Mouse (Mus musculus) T-helper 2 cell (primary cell): ENCODE results near the gene Gm20532.

Experiments
- in situ Hi-C: fragments of 300-600 bp; cut with MboI, MseI; formaldehyde crosslinking; loops from one replicate; pipeline ENCODE4 v1.15.1; 2025; ENCODE audit warnings: high pct_unique_total_duplicates

Gm20532 gene

DNA sequence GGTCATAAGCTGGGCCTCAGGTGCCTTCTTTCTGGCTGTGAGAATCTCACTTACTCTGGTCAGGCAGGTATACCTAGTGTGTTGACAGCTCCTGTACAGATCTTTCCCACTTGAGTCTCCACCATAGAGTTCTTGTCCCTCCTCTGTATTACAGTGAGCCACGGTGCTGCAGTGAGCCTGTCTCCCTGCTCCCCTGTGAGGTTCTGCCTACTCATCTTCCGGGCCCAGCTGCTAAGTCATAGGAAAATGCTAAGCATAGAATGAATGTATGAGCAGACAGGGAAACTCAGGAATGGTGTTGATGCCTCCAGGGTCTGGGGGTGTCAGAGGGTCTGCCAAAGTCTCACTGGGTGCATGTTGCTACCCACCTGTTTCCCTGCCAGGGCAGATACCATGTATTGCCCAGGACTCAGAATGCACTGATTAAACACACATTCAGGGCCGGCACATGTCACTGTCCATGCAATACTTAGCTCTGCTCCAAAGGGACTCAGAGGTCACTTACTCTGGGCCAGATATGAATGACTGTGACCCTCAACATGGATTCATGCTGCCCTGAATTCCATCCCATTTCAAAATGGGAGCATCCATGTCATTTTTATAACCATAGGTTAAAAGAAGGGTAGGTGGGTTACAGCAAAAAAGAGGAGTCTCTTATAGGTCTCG, 29.2 kb downstream of the Gm20532 start:
- in situ Hi-C loops, result no loop called here

DNA sequence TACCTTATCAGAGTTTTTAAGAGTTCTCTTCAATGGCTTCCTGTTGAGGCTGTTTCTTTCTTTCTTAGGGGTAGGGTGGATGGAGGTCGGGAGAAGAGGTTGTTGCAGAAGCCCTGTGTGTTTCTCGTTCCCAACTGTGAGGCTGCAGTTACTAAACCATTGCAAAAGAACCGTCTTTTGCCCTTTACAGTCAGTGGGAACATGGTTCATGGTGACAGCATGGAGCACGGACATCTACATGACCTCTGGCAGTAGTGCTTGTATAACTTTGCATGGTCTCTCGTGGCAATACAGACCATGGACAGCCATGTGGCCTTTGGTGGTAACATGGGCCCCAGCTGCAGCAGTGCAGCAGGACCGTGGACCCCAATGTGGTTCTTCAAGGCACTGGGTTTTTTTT, 30.9 kb downstream of the Gm20532 start:
- in situ Hi-C loops, result no loop called here

DNA sequence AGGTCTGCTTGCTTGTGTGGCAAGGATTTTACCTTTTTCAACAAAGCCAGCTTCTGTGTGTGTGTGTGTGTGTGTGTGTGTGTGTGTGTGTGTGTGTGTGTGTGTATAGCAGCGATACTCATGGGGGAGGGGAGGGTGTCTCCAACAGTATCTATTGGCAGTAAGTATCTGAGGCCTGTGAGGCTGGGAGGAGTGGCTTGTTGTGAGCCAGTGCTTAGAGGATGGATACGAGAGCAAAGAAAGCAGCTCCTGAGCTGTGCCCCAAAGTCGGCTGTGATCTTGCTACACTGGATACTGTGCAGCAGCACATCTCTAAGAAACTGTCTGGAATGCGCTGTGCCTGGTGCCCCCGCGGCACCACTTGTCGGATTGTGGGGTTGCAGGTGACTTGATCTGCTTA, 31.5 kb downstream of the Gm20532 start:
- in situ Hi-C loops, result no loop called here

DNA sequence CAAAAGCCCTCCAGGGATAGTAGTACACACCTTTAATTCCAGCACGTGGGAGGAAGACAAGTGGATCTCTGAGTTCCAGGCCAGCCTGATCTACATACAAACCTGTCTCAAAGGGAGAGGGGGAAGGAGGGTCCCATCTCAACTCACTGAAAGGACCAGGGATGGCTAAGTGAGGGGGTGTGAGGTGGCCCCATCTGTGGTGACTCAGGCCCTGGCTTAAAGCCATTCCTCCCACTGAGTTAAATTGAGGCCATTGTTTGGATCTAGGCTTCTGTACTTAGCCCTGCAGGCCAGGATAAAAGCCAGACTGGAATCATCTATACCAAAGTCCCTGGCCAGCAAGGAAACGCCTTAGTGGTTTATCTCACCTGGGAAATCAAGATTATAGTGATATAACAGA, 34.8 kb downstream of the Gm20532 start:
- in situ Hi-C loops, result no loop called here

DNA sequence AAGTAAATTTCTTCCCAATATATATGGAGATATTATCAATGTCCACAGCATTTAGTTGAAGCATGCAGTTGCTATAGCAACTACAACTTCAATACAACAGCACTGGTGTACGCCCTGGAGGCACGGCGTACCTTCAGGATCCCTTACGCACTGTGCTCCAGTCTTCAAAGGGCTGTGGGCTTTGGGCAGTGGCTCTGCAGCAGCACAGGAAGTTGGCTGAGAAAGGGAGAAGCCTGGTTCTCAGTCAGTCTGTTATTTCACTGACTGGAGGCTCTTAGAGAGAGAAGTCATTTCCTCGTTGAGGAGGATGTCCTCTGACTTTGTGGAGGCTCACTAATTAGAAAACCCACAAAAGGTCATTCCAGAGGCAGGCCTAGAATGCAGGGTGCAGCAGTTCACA, 36.5 kb downstream of the Gm20532 start:
- in situ Hi-C loops, result no loop called here

DNA sequence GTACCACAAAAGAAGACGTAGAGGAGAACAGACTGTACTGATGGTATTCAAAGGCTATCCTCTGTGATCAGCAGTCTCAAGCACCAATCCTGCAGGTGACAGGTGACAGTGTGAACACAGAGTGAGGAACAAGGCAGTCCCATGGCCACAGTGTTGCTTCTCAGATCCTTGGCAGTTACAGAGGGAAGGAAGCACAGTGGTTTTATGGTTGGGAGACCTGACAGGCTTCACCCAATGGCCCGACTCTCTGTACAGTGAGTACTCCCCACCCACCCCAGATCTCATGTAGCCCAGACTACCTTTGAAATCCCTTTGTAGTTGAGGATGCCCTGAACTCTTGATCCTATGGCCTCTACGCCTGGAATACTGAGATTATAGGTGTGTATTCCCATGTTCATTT, 39.0 kb downstream of the Gm20532 start:
- in situ Hi-C loops, result no loop called here

DNA sequence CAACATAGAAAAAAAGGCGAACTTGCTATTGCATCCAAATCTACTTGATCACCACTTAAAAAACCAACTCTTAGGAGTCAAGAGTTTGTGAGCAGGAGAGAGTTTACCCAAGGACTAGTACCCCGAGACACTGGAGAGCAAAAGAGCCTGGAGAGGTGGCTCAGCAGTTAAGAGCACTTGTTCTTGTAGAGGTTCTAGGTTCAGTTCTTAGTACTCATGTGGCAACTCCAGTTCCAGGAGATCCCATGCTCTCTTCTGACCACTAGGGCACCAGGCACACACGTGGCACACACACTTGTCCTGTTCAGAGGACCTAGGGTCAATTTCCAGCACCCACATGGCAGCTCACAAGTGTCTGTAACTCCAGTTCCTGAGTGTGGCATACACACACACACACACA, 39.6 kb downstream of the Gm20532 start:
- in situ Hi-C loops, result no loop called here

DNA sequence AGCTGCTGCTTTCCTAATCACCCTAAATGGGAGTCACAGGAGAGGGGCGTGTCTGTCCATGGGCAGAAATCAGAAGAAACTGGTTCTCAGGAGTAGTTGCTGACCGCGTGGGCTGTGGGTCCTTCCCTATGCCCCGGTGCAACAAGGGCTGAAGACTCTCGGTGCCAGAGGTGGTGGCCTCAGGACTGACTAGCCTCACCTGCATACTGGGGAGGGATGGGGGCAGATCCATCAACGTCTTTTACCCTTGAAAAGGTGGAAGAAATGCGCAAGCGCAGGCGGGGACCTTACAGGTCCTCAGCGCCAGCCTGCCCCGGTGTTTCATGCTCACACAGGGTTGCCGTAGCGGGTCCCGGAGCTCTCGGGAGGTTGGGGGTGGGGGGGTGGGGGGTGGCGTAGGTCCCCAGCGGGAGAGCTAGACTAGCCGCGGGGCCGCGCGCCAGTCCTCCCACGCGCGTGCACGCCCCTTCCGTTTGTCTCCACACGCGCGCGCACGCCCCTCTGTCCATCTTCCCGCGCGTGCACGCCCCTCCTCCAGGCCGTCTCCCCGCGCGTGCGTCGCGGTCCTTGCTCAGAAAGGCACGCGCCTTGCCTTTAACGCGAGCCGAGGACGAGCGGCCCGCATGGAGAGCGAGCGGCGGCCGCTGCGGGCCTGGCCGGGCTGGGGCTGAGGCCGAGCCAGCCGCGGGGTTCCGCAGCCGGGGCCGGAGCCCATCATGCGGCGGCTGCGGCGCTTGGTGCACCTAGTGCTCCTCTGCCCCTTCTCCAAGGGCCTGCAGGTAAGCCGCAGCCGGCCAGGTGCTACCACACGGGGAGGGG, 41.7 kb downstream of the Gm20532 start, which contains the start of gene Fam69b:
TSS of gene Fam69b (plus strand) at position 537 of the 819 bp plus-strand sequence.
- in situ Hi-C loops, result no loop called here

DNA sequence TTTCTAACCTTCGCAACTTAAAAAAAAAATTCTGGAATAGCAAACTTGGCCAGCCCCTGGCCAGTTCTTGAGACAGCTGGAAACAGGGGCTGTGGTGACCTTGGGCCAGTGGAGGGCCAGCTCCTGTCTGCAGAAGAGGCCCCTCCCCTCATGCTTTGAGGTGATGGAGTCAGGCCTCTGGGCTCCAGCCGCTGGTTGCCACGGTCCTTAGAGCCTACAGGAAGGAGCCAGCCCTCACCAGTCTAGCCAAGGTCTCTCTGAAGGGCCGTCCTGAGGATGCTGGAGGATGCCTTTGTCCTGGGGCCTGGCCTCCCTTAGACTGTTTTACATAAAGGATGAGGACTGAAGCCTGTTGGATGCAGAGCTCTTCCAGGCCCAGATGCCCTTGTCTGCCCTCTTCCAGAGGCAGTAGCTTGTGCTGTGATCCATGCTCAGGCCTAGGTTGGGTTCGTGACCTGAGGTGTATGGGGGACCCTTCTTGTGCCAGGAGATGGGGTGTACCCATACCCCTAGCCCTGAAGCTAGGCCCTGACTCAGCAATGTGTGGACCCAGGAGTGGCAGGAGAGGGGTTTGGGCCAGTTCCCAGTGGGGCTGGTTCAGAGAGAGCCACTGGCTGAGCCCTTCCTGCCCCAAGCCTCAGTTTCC, 42.5 kb downstream of the Gm20532 start:
- in situ Hi-C loops, result no loop called here

DNA sequence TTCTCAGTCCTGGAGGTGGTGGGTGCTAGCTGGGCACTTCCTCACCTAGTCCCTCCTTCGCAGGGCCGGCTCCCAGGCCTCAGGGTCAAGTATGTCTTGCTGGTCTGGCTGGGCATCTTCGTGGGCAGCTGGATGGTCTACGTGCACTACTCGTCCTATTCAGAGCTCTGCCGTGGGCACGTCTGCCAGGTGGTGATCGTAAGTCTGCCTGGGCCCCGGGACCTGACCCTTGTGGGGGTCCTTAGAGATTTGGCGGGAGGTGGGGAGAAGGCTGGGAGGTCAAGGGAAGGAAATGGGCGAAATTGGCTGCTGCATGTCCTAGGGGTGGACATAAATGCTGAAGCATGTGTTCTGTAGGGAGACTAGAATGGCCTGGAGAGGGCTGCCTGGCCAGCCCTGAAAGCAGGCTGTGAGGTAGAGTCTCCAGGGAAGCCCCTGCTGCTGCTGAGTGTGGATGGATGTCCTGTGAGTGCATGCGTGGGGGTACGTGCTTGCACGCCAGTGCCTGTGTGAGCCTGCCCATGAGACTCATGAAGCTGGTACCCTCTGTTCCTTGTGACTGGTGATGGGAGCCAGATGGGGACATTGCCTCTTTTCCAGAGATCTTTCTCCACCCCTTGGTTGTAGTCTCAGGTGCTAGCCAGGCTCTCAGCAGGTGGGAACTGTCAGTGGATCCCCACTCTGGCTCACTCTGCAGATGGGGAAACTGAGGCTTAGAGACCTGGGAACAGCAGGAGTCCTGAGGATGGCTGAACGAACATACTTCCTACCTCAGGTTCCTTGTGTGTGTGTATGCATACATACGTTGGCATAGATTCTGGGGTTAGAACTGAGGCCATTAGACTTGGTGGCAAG, 46.3 kb downstream of the Gm20532 start:
- in situ Hi-C loops, result no loop called here

DNA sequence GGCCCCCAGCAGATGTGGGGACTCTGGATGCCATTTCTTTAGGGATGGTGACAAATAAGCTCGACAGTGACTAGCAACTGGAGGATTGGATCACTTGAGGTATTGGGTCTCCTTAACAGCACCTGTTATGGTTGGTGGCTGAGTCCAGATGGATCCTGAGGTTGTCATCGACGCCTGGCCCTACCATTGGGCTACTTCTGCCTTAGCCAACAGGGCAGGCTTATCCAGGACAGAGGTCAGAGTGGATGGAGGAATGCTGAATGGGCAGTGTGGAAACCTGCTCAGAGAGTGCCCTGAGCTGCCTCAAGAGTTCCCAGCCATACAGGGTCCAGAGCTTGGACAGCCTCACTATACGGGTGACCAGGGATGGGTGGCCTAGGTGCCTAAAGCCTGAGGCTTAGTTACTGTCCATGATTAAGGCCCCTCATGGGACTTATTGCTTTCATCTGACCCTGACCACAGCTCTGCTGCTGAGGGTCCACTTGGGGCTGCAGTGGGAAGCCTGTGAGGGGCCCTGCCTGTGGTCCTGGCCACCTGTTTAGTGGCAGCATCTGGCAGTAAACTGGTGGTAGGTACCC, 47.6 kb downstream of the Gm20532 start:
- in situ Hi-C loops, result no loop called here

DNA sequence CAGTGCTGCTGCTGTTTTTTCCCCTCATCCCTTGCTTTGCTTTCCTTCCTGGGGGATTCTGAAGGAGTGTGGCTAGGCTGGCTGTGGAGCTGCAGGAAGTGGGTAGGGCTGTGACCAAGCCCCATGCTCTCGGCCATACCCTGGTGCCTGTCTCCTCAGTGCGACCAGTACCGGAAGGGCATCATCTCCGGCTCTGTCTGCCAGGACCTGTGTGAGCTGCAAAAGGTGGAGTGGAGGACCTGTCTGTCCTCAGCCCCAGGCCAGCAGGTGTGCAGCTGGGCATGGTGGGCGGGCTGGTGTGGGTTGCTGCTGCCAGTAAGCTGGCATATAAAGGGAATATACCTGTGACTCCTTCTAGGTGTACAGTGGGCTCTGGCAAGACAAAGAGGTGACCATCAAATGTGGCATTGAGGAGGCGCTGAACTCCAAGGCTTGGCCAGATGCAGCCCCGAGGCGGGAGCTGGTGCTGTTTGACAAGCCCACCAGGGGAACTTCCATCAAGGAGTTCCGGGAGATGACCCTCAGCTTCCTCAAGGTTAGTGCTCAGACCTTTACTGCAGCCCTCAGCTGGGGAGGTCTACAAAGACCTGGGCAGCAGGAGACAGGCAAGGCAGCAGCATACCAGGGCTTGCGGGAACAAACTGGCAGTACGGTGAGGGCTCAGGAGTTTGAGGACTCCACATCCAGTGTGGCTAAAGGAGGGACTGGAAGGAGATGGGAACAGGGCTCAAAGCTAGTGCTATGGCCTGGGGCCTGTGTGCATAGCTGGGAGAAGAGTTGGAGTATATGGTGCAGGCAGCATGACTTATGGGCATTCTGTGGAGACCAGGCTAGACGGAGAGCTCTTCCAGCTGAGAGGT, 48.4 kb downstream of the Gm20532 start:
- in situ Hi-C loops, result no loop called here

DNA sequence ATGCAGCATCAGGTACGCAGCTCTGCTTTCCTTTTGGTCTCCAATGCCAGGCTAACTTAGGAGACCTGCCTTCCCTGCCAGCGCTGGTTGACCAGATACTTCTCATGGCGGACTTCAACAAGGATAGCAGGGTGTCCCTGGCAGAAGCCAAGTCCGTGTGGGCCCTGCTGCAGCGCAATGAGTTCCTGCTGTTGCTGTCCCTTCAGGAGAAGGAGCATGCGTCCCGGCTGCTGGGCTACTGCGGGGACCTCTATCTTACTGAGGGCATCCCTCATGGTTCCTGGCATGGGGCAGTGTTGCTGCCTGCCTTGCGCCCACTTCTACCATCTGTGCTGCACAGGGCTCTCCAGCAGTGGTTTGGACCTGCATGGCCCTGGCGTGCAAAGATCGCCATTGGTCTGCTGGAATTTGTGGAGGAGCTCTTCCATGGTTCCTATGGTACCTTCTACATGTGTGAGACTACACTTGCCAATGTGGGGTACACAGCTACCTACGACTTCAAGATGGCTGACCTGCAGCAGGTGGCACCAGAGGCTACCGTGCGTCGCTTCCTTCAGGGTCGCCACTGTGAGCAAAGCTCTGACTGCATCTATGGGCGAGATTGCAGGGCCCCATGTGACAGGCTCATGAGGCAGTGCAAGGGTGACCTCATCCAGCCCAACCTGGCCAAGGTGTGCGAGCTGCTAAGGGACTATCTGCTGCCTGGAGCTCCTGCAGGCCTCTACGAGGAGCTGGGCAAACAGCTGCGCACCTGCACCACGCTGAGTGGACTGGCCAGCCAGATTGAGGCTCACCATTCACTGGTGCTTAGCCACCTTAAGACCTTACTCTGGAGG, 49.3 kb downstream of the Gm20532 start:
- in situ Hi-C loops, result no loop called here

DNA sequence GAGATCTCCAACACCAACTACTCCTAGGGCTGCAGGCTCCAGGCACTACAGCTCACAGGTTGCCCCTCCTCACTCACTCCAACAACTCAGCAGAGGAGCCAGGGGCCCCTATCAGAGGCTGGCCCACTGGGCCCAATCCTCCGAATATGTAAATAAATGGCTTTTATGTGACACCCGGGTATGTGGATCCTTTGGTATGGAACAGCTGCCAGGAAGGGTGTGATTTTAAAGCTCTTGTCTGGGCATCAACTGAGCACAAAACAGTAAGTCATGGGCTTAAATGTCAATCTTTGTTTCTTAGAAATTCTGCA, 49.8 kb downstream of the Gm20532 start:
- in situ Hi-C loops, result no loop called here

DNA sequence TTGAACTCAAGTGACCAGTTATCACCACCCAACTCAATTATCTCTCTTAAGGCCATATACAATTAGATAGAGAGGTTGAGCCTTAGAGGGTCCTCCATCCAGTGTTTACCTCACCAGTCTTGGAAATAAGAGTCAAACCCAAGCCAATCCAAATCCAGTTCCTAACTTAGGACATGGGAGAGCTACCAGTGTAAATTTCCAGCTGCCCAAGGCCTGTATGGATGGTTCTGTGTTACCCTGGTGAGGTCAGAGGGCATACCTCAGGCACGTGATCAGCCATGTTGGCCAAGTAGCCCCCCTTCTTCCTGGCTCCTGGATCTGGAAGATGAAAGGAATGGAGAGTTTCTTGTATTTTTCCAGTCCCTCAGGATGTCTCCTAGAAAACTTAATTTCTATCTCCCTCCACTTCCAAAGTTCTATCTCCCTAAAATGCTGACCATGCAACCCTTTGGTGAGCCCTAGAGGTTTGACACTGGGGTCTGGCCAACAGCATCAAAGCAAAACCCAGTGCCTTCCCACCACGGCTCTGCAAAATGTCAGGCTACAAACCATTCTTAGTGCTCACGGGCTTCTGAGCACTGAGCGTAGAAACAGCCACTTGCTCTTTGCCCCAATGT, 51.0 kb downstream of the Gm20532 start:
- in situ Hi-C loops, result no loop called here

DNA sequence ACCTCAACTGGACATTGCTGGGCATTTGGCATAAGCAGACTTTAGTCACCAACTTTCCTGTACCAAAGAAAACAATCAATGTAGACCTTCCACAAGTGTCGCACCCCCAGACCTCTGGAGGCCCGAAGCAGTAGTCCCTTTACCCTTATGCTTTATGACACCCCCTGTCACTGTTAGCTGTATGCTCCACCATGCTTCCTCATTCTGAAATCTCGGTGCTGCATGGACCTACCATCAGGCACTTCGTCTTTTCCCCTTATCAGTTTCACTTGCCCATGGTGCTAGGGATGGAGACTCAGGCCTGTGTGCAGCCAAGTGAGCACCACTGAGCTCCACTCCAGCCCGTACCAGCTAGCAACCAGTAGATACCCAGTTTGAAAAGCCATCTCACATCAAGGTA, 51.6 kb downstream of the Gm20532 start:
- in situ Hi-C loops, result no loop called here

DNA sequence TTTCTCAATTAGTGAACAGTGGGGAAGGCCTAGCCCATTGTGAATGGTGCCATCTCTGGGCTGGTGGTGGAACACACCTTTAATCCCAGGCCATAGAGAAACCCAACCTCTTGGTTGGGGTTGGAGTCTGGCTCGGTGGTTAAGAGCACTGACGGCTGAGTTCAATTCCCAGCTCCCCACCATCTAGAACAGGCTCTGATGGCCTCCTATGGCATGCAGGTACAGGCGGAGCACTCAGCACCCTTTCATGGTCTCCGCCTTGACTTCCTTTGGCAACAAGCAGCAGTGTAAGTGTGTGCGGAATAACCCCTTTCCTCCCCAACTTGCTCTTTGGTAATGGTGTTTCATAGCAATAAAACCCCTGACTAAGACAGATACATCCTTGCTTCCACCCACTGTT, 52.1 kb downstream of the Gm20532 start:
- in situ Hi-C loops, result no loop called here

DNA sequence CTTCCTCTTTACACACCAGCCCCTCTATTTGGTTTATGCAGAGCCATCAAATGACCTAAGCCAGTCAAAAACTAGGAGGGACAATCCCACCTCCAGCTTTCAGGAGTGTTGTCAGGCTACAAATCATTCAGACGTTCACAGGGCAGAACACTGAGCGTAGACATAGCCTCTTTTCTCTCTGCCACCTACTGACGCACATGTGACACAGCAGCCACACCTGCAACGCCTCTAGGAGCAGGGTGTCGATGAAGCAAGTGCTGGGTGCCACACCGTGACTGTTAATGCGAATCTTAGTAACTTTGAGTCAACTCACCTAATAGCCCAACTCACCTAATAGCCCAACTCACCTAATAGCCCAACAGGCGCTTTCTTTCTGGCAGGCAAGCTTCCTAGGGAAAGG, 52.6 kb downstream of the Gm20532 start:
- in situ Hi-C loops, result no loop called here
